Mouse (Mus musculus): Measurements from ENCODE around the gene Mex3d. TPM values are rescaled to one million over a fixed set of nuclear protein-coding genes. Genes with fewer than 3 reads are reported as not detected.

The Mex3d gene
- polyA plus RNA-seq, 1 experiment from 2014 or later: 12.2 TPM

- ATAC-seq (ENCODE audit: low read depth): no peak
- no peaks in the 10 kb centered on the region for H3K27me3 ChIP-seq (ENCODE audit: control insufficient read depth, insufficient read depth, low read length)
- WGBS: 54% methylated on average over 9 of the region's 9 CpGs
- H3K4me3 ChIP-seq (ENCODE audit: low read depth, low read length): no peak overlapping the region
- 0 out of 2 replicates have a peak overlapping the region, but pooled peaks have one; percentile 30 for H3K4me2 ChIP-seq (ENCODE audit: low read depth, low read length)
- no peaks in the 10 kb centered on the region for H3K9me3 ChIP-seq (ENCODE audit: control insufficient read depth, low read length)
- no peaks in the 10 kb centered on the region for H3K36me3 ChIP-seq (ENCODE audit: control insufficient read depth, insufficient read depth, low read length)
- H3K9ac ChIP-seq (replicated peaks; ENCODE audit: low read depth, low read length): no peak overlapping the region
- 0 out of 2 replicates have a peak overlapping the region, but pooled peaks have one; percentile 10 for H3K27ac ChIP-seq (ENCODE audit: low read depth, low read length)
- H3K4me1 ChIP-seq (ENCODE audit: control insufficient read depth, insufficient read depth, low read length): no peaks in the 10 kb centered on the region; the same call in 1 of the 2 replicates
Measured at GRCm38 (mm10) chr10:80371983-80372382, 15.5 kb downstream of the Mex3d start.

- 4% methylated on average over 12 of the region's 12 CpGs for WGBS
- H3K27me3 ChIP-seq (ENCODE audit: control insufficient read depth, insufficient read depth, low read length): no peaks in the 10 kb centered on the region
- H3K4me3 ChIP-seq (ENCODE audit: low read depth, low read length): no peak overlapping the region
- no peaks in the 10 kb centered on the region for H3K36me3 ChIP-seq (ENCODE audit: control insufficient read depth, insufficient read depth, low read length)
- 0 out of 2 replicates have a peak overlapping the region, but pooled peaks have one; percentile 10 for H3K27ac ChIP-seq (ENCODE audit: low read depth, low read length)
- ATAC-seq (ENCODE audit: low read depth): peak; percentile 61
- no peaks in the 10 kb centered on the region; the same call in 1 of the 2 replicates for H3K4me1 ChIP-seq (ENCODE audit: control insufficient read depth, insufficient read depth, low read length)
- peak overlapping the region; percentile 30; the same call in 1 of the 2 replicates for H3K4me2 ChIP-seq (ENCODE audit: low read depth, low read length)
- no peak overlapping the region for H3K9ac ChIP-seq (replicated peaks; ENCODE audit: low read depth, low read length)
- H3K9me3 ChIP-seq (ENCODE audit: control insufficient read depth, low read length): no peaks in the 10 kb centered on the region
Measured at GRCm38 (mm10) chr10:80371411-80371966, 16.0 kb downstream of the Mex3d start.

GRCm38 (mm10) chr10:80369995-80370747, 17.3 kb downstream of the Mex3d start:
- no peaks in the 10 kb centered on the region; the same call in 1 of the 2 replicates for H3K4me1 ChIP-seq (ENCODE audit: control insufficient read depth, insufficient read depth, low read length)
- no peak overlapping the region for H3K4me3 ChIP-seq (ENCODE audit: low read depth, low read length)
- no peak overlapping the region for H3K9ac ChIP-seq (replicated peaks; ENCODE audit: low read depth, low read length)
- no peaks in the 10 kb centered on the region for H3K27me3 ChIP-seq (ENCODE audit: control insufficient read depth, insufficient read depth, low read length)
- no peak for ATAC-seq (ENCODE audit: low read depth)
- WGBS: 80% methylated on average over 21 of the region's 21 CpGs
- no peaks in the 10 kb centered on the region for H3K36me3 ChIP-seq (ENCODE audit: control insufficient read depth, insufficient read depth, low read length)
- H3K27ac ChIP-seq (ENCODE audit: low read depth, low read length): no peak overlapping the region
- H3K4me2 ChIP-seq (ENCODE audit: low read depth, low read length): no peak overlapping the region
- no peaks in the 10 kb centered on the region for H3K9me3 ChIP-seq (ENCODE audit: control insufficient read depth, low read length)

- Histone ChIP-seq H3K27me3 (ENCODE audit: control insufficient read depth, insufficient read depth, low read length) (no peaks in the 10 kb centered on the region), H3K9me3 (ENCODE audit: control insufficient read depth, low read length) (no peaks in the 10 kb centered on the region), H3K4me3 (ENCODE audit: low read depth, low read length) (no peak overlapping the region), H3K9ac (replicated peaks; ENCODE audit: low read depth, low read length) (no peak overlapping the region), H3K27ac (ENCODE audit: low read depth, low read length) (no peak overlapping the region), H3K36me3 (ENCODE audit: control insufficient read depth, insufficient read depth, low read length) (no peaks in the 10 kb centered on the region), H3K4me1 (ENCODE audit: control insufficient read depth, insufficient read depth, low read length) (no peaks in the 10 kb centered on the region; the same call in 1 of the 2 replicates), H3K4me2 (ENCODE audit: low read depth, low read length) (no peak overlapping the region)
- no peak for ATAC-seq (ENCODE audit: low read depth)
- WGBS: 87% methylated on average over 6 of the region's 6 CpGs
Measured at GRCm38 (mm10) chr10:80368392-80368791, 19.1 kb downstream of the Mex3d start.

GRCm38 (mm10) chr10:80367954-80368353, 19.5 kb downstream of the Mex3d start:
- H3K9ac ChIP-seq (replicated peaks; ENCODE audit: low read depth, low read length): no peak overlapping the region
- H3K9me3 ChIP-seq (ENCODE audit: control insufficient read depth, low read length): no peaks in the 10 kb centered on the region
- WGBS: 65% methylated on average over 5 of the region's 5 CpGs
- no peak for ATAC-seq (ENCODE audit: low read depth)
- no peak overlapping the region for H3K4me2 ChIP-seq (ENCODE audit: low read depth, low read length)
- H3K36me3 ChIP-seq (ENCODE audit: control insufficient read depth, insufficient read depth, low read length): no peaks in the 10 kb centered on the region
- no peak overlapping the region for H3K4me3 ChIP-seq (ENCODE audit: low read depth, low read length)
- H3K27me3 ChIP-seq (ENCODE audit: control insufficient read depth, insufficient read depth, low read length): no peaks in the 10 kb centered on the region
- H3K4me1 ChIP-seq (ENCODE audit: control insufficient read depth, insufficient read depth, low read length): no peaks in the 10 kb centered on the region; the same call in 1 of the 2 replicates
- no peak overlapping the region for H3K27ac ChIP-seq (ENCODE audit: low read depth, low read length)

- H3K9me3 ChIP-seq (ENCODE audit: control insufficient read depth, low read length): no peaks in the 10 kb centered on the region
- H3K27ac ChIP-seq (ENCODE audit: low read depth, low read length): no peak overlapping the region
- H3K9ac ChIP-seq (replicated peaks; ENCODE audit: low read depth, low read length): no peak overlapping the region
- H3K27me3 ChIP-seq (ENCODE audit: control insufficient read depth, insufficient read depth, low read length): no peaks in the 10 kb centered on the region
- no peaks in the 10 kb centered on the region for H3K36me3 ChIP-seq (ENCODE audit: control insufficient read depth, insufficient read depth, low read length)
- WGBS: 67% methylated on average over 6 of the region's 6 CpGs
- H3K4me1 ChIP-seq (ENCODE audit: control insufficient read depth, insufficient read depth, low read length): no peaks in the 10 kb centered on the region
- H3K4me2 ChIP-seq (ENCODE audit: low read depth, low read length): no peak overlapping the region
- no peak for ATAC-seq (ENCODE audit: low read depth)
- no peak overlapping the region for H3K4me3 ChIP-seq (ENCODE audit: low read depth, low read length)
Measured at GRCm38 (mm10) chr10:80365736-80366135, 21.7 kb downstream of the Mex3d start.

GRCm38 (mm10) chr10:80363734-80364133, 23.7 kb downstream of the Mex3d start:
- Histone ChIP-seq H3K4me2 (ENCODE audit: low read depth, low read length) (no peak overlapping the region), H3K4me1 (ENCODE audit: control insufficient read depth, insufficient read depth, low read length) (no peaks in the 10 kb centered on the region), H3K9ac (replicated peaks; ENCODE audit: low read depth, low read length) (no peak overlapping the region), H3K4me3 (ENCODE audit: low read depth, low read length) (no peak overlapping the region), H3K27ac (ENCODE audit: low read depth, low read length) (no peak overlapping the region), H3K36me3 (ENCODE audit: control insufficient read depth, insufficient read depth, low read length) (no peaks in the 10 kb centered on the region), H3K27me3 (ENCODE audit: control insufficient read depth, insufficient read depth, low read length) (peaks cover under 1% of the 10 kb centered on the region; the same call in 1 of the 2 replicates), H3K9me3 (ENCODE audit: control insufficient read depth, low read length) (no peaks in the 10 kb centered on the region)
- WGBS: 35% methylated on average over 6 of the region's 6 CpGs
- no peak for ATAC-seq (ENCODE audit: low read depth)

GRCm38 (mm10) chr10:80357994-80358639, 29.3 kb downstream of the Mex3d start:
- Histone ChIP-seq H3K4me1 (ENCODE audit: control insufficient read depth, insufficient read depth, low read length) (peaks cover 10% of the 10 kb centered on the region; the same call in 1 of the 2 replicates), H3K9ac (replicated peaks; ENCODE audit: low read depth, low read length) (peak overlapping the region; percentile 11; the same call in 1 of the 2 replicates), H3K27me3 (ENCODE audit: control insufficient read depth, insufficient read depth, low read length) (peaks cover 41% of the 10 kb centered on the region), H3K36me3 (ENCODE audit: control insufficient read depth, insufficient read depth, low read length) (no peaks in the 10 kb centered on the region), H3K4me2 (ENCODE audit: low read depth, low read length) (peak overlapping the region; percentile 43), H3K4me3 (ENCODE audit: low read depth, low read length) (peak overlapping the region; percentile 22), H3K9me3 (ENCODE audit: control insufficient read depth, low read length) (no peaks in the 10 kb centered on the region), H3K27ac (ENCODE audit: low read depth, low read length) (no peak overlapping the region)
- 7% methylated on average over 28 of the region's 31 CpGs for WGBS
- ATAC-seq (ENCODE audit: low read depth): peak; percentile 49; the same call in 1 of the 2 replicates

Measured in neural tube, embryonic 14.5 days (tissue).